Mouse (Mus musculus) cerebellum, adult 18-20 months (tissue): ENCODE measurements around the gene Bpgm.
A peak's percentile ranks its signal among the peaks of the same experiment; 100 is the strongest.

Experiments used
- DNase-seq, 2 experiments: peaks; one replicate each; pipeline ENCODE4 v3.0.0; 2021

Bpgm gene

GRCm38 (mm10) chr6:34486071-34486626 lies 10.1 kb downstream of the Bpgm start:
- peak; percentile 23 to 43 for DNase-seq

GRCm38 (mm10) chr6:34493327-34494095 lies 17.5 kb downstream of the Bpgm start:
- DNase-seq: no peak

GRCm38 (mm10) chr6:34495140-34495551 lies 19.1 kb downstream of the Bpgm start:
- DNase-seq: no peak

- DNase-seq: no peak
Measured at GRCm38 (mm10) chr6:34497991-34498625, 22.1 kb downstream of the Bpgm start.

GRCm38 (mm10) chr6:34502291-34502690 lies 26.3 kb downstream of the Bpgm start:
- no peak for DNase-seq

GRCm38 (mm10) chr6:34505957-34506356 lies 29.9 kb downstream of the Bpgm start:
- no peak for DNase-seq

GRCm38 (mm10) chr6:34507581-34507980 lies 31.6 kb downstream of the Bpgm start:
- DNase-seq: no peak

GRCm38 (mm10) chr6:34508016-34508415 lies 32.0 kb downstream of the Bpgm start:
- DNase-seq: no peak

GRCm38 (mm10) chr6:34510277-34510676 lies 34.3 kb downstream of the Bpgm start:
- no peak for DNase-seq

GRCm38 (mm10) chr6:34511410-34511809 lies 35.4 kb downstream of the Bpgm start:
- no peak for DNase-seq

GRCm38 (mm10) chr6:34512741-34513140 lies 36.7 kb downstream of the Bpgm start:
- DNase-seq: no peak

GRCm38 (mm10) chr6:34514655-34515054 lies 38.6 kb downstream of the Bpgm start:
- no peak for DNase-seq

GRCm38 (mm10) chr6:34515098-34515782 lies 39.2 kb downstream of the Bpgm start:
- no peak for DNase-seq

- DNase-seq: no peak
Measured at GRCm38 (mm10) chr6:34515783-34516099, 39.7 kb downstream of the Bpgm start.

- DNase-seq: no peak
Measured at GRCm38 (mm10) chr6:34517750-34518149, 41.7 kb downstream of the Bpgm start.

- no peak for DNase-seq
Measured at GRCm38 (mm10) chr6:34519087-34519486, 43.1 kb downstream of the Bpgm start.

GRCm38 (mm10) chr6:34520491-34520890 lies 44.5 kb downstream of the Bpgm start:
- no peak for DNase-seq

GRCm38 (mm10) chr6:34520912-34521311 lies 44.9 kb downstream of the Bpgm start:
- DNase-seq: no peak

GRCm38 (mm10) chr6:34523476-34523875 lies 47.5 kb downstream of the Bpgm start:
- no peak for DNase-seq

GRCm38 (mm10) chr6:34525499-34525924 lies 49.5 kb downstream of the Bpgm start:
- DNase-seq: no peak

GRCm38 (mm10) chr6:34525927-34526326 lies 49.9 kb downstream of the Bpgm start:
- no peak for DNase-seq

GRCm38 (mm10) chr6:34526389-34526788 lies 50.4 kb downstream of the Bpgm start:
- DNase-seq: no peak

- DNase-seq: no peak
Measured at GRCm38 (mm10) chr6:34528131-34528530, 52.1 kb downstream of the Bpgm start.

- DNase-seq: no peak
Measured at GRCm38 (mm10) chr6:34529992-34530391, 54.0 kb downstream of the Bpgm start.
